Mouse (Mus musculus) embryonic fibroblast, embryonic 13.5 days (primary cell): Measurements from ENCODE around the gene Ppan.

Source experiments
- CTCF ChIP-seq: IDR thresholded peaks from 2 replicates; pipeline ENCODE4 v1.5.1; 2011; ENCODE audit warnings: mild to moderate bottlenecking, control low read depth, low read length, moderate library complexity, borderline replicate concordance; ENCODE audit not compliant: insufficient read depth
- POLR2A ChIP-seq: IDR thresholded peaks from 2 replicates; pipeline ENCODE4 v1.6.1; 2011; ENCODE audit warnings: low read depth, mild to moderate bottlenecking, control low read depth, low read length, moderate library complexity

DNA sequence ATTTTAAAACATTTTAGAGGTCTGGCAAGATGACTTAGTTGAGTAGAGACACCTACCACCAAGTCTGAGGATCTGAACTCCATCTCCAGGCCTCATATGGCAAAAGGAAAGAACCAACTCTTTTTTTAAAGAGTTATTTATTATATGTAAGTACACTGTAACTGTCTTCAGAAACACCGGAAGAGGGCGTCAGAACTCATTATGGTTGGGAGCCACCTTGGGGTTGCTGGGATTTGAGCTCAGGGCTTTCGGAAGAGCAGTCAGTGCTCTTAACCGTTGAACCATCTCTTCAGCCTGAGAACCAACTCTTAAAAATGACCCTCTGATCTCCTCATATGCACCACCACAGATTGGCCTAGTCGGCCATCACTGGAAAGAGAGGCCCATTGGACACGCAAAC lies 784 bp upstream of the Ppan start:
- TF ChIP-seq POLR2A: no peak
- TF ChIP-seq CTCF: no peak
